Mouse (Mus musculus) layer of hippocampus, postnatal 36 days (tissue): ENCODE measurements around the gene Zfp958. TPM values are rescaled to one million over a fixed set of nuclear protein-coding genes. Genes with fewer than 3 reads are reported as not detected.
"Not testable (repeated sequence)": the region's sequence is repeated elsewhere in the genome, so short reads cannot be mapped to it uniquely, and the experiment has no call there.

Experiments used
- DNase-seq, 2 experiments: peaks; one replicate each; pipeline ENCODE4 v3.0.0; 2022
- total RNA-seq, 2 experiments: library from RNA; stranded (reverse); gene quantifications; 2 replicates each; pipeline ENCODE4 v1.2.3; 2021

Gene Zfp958
- total RNA-seq, result 10 to 100 TPM; 13.5 to 15.6 TPM

DNA sequence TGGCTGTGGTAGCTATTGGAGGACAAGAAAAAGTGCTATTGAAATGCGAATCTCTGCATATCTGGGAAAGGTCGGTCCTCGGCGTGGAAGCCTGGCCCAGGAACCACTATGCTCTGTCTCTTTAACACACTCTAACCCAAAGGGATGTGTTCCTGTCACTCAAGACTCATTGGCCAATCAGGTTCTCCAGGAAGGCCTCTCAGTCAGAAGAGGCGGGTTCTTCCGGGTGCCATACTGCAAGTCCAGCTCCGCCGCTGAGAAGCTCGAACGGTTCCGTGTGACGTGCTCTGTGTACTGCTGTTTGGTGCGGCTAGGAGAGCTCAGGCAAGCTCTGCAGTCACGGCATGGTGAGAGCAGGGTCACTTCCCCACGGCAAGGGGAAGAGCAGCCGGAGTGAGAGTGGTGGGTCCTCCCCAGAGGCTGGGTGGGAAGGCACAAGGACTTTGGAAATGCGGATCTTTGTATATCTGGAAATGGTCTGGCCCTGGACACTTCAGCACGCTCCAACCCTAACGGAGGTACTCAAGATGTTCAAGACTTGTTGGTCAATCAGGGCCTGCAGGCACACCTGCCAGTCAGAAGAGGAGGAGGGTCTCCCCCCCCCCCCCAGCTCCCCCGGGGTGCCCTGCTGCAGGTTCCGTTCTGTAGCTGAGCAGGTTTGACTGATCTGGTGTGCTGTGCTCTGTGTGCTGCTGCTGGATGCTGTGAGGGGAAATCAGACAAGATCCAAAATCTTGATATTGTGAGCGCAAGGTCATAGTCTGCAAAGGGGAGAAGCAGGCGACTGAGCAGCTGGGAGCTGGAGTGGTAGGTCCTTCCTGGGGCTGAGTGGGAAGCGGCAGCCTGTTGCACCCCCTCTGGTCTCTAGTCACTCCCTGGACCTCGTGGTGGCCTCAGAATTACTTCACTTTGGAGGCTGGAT lies at the start of gene Zfp958:
Gene Zfp958 (plus strand): TSS at position 236 of the 922 bp plus-strand sequence.
- DNase-seq, result peak; percentile 88 to 89

DNA sequence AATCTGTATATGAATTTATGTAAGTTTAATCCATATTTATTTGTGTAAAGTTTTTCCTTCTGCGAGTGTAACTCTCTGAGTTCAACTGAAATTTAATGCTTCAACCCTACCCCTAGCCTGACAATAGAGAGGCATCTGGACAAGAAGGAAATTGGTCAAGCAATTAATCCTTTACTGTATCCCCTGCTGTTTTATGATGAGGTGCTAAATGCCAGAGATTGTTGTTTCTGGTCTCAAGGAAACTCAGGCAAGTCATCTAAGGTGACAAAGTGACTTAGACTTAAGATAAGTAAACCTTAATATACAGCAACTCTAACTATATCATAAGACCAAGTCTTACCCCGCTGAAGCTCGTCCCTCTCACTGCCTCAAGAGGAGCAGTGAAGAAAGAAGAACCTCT lies 31.0 kb upstream of the Zfp958 start:
- no peak for DNase-seq

DNA sequence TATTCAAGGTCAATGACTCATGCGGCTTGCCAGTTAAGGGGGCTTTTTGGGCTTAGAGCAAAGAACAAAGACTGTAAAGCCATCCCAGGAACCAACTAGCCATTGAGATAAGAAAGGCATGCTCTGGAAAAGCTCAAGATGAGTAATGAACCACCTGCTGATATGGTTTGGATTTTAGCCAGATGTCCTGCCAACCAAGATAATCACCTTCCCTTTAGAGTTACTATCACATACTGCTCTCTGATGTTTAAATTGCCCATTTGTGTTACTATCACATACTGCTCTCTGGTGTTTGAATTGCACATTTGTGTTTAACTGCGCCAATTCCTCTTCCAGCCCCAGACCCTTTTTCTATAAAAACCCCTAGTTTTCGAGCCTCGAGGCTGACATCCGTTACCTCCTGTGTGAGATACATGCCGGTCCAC lies 30.2 kb upstream of the Zfp958 start:
- no peak for DNase-seq

DNA sequence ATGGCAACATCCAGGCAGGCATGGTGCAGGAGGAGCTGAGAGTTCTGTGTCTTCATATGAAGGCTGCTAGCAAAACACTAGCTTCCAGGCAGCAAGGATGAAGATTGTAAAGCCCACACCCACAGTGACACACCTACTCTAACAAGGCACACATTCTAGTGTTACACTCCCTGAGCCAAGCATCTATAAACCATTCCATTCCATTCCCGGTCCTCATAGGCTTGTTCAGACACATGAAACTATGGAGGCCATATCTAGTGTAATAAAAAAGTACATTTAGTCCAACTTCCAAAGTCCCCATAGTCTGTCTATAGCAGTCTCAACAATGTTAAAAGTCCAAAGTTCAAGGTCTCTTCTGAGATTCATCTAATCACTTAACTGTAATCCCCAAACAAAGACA lies 28.3 kb upstream of the Zfp958 start:
- no peak for DNase-seq

DNA sequence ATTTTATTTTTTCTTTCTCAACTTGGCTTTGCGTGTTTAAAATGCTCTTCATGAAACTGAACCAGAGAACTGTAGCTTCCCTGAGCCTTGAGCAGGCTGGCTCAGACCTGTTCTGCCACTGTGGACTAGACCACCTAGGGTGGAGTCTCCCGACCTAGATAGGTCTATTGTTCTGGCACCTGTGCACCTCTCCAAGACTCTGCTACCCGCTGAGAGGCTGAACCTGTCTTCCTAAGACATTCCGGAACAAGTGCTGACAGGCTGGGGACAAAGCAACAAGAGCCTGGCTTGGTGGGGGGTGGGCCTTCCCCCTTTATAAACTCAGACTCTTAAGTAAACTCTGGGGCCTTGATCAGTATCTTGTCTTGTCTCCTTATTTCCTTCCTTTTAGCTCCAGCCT lies 26.6 kb upstream of the Zfp958 start:
- no peak for DNase-seq

DNA sequence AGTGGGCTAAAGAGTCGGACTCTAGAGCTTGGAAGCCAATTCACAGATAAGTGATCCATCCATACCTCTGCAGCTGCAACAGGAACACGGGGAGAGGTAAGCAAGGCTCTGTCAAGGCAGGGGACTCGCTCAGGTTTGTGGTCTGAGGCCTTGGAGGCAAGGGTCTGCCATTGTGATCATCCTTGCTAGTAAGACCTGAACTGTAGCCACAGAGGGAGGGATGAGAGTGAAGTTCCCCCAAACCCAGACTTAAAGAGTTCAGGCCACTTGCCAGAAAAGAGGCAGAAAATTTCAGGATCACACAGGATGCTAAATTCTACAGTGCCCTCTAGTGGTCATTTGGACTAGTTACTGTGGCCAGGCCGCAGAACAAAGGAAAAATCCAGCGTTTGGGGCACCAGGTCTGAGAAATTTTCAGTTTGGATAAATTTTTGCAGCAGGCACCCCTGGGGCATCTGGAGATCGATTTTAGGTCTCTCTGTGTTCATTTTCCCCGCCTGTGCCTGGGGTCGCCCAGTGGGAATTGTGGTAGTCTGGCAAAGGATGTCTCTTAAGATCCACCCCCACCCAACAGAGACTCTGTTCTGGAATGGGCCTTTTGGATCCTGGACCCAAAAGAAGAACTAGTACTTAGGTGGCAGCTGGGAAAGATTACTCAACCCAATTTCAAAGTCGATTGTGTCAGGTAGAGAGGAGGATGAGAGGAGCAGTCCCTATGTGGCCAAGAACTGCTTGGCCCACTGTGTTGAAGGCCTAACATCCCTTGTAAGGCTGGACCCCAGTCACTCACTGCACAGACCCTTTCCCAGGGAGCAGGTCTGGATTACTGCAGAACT lies 24.6 kb upstream of the Zfp958 start:
- DNase-seq, result peak; percentile 7 to 8

DNA sequence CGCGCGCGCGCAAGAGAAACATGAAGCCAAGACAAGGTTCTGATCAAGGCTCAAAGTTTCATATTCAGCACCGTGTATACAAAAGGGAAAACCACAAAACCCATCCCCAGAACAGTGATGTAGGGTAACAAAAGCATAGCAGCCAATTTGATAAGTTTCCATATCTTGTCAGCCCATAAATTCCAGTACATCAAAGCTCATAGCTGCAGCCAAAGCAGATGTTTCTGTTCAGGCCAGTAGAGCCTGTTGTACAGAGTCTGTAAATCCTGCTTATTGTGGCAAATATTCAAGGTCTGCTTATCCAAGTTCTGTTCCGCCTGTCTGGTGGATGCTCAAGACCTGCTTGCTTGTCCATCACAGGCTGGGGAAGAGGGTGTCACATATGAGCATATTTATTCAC lies 4.1 kb upstream of the Zfp958 start:
- DNase-seq, result no peak

DNA sequence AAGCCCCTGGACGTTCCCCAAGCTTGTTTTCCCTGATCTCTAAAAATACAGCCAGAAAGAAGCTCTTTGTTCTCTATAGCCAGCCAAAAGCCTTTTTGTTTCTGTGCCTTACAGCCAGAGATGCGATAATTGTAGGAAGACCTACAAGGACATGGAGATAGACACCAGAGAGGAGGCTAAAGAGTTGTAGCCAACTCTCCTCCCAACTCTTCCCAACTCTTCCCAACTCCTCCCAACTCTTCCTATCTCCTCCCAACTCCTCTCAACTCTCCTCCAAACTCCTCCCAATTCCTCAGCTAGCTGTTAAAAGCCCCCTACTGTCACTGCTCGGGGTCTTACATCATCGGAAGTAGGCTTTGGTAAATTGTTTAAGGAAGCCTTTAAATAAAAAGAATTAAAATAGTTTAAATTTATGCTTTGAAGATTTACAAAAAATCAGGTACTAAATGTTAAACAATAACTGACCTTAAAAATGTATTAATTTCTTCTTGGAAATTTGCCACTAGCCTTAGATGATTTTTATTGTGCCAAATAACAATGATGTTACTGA lies 1.3 kb upstream of the Zfp958 start:
- not testable (repeated sequence) for DNase-seq

DNA sequence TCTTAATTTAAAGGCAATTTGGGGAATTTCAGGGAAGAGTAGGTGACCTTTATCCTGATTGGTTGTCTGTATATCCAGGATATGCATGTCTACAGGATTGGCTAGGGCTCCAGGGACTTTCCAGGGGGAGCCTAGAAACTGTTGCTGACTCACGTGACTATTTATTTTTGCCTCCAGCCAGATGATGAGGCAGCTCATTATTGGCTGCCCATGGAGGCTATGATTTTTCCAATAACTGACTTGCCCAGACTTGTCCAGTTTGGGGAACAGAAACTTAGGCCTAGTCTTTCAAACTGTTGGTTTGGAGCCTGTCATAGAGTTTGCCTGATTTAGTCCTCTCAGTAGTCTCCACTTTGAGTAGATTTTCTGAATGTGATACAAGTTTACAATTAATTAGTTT lies 14.4 kb downstream of the Zfp958 start:
- no peak for DNase-seq

DNA sequence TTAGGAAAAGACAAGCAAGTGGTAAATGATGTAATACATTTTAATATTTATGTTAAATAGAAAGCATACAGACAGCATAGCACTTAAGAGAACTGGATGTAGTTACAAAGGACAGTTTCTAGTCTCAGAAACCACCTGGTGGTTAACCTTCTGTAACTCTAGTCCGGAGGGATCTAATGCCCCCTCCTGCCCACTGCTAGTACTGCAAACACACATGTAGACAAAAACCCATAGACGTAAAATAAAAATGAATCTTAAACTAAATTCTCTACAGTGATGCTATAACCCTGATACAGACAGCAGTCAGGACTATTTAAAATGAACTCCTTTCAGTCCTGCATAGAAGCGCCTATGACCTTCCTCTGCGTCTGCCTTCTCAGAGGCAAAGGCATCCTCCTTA lies 24.1 kb downstream of the Zfp958 start:
- no peak for DNase-seq

DNA sequence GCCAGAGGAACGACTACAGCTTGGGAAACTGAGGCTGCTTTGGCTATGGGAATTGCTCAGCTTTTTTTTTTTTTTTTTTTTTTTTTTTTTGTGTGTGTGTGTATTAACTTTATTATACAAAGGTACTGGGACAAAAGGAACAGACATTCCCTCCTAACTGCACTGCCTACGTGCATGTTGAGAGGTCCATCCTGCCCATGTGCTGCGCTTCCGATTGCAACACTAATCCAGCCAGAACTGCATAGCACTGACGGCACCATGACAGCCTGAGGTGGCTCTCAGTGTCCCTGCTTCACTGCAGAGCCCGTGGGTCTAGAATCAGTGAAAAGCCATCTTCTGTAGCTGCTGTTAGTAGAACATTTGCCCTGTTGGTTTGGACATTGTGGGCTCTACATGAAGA lies 30.0 kb downstream of the Zfp958 start:
- DNase-seq, result not testable (repeated sequence)

DNA sequence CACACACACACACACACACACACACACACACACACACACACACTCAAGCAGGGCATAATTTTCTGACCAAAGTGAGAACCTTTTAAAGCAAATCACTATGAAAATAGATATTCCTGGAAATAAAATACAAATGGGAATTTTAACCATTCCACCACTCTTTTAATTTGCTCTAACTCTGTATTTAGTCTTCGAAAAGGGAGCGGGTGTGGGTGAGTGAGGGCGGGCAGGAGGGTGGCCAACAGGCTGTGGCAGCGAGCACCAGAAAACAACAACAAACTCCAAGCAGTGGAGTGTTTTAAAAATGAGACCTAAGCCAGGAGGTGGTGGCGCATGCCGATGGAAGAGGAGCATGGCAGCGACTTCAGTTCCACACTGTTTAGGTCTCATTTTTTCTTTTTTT lies 43.6 kb downstream of the Zfp958 start:
- no peak for DNase-seq

DNA sequence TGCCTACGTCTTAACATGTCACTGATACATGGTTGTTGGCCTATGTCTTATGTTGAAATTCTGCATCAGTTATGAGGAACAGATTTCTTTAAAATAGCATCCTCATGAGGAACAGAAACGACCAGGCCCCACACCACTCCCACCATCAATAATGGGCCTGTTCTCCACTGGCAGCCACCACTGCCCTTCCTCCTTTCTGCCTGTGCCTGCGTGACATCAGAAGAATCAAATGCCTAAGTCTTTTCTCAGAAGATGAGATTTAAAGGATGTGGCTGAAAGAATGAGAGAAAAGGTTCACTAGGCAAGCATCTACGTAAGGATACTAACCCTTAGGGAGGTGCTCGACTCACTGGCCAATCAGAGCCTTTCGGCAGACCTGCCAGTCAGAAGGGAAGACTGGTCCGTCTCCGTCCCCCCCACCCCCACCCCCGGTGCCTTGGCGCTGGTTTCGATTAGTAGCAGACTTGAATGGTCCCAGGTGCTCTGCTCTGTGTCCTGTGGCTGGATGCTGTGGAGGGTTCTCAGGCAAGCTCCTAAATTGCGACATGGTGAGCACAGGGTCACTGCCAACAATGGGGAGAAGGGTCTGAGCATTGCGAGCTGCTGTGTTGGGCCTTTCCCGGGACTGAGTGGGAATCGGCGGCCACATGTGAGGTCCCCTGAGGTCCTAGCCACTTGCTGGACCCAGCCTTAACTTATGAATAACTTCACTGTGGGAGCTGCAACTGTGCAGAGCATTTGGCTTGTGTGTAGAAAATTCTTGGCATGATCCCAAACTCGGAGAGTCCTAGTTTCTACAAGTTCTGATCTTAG lies 62.4 kb downstream of the Zfp958 start:
- no peak for DNase-seq

DNA sequence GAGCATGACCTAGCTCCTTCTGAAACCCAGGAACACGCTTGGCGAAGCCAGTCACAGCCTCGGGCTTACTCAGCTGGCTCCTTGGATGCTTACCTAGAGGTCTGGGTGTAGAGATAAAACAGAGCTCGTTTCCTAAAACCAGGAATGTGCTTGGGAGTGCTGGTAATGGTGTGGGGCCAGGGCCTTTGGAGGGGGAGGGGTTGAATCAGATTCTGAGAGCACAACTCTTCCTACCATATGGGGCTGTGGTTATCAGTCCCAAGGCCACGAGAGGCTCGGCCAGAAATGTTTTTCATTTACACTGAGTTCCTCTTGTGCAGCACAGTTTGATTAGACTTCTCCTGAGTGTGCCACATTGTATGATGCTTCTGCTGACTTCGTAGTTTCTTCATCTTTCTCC lies 63.6 kb downstream of the Zfp958 start:
- no peak for DNase-seq

DNA sequence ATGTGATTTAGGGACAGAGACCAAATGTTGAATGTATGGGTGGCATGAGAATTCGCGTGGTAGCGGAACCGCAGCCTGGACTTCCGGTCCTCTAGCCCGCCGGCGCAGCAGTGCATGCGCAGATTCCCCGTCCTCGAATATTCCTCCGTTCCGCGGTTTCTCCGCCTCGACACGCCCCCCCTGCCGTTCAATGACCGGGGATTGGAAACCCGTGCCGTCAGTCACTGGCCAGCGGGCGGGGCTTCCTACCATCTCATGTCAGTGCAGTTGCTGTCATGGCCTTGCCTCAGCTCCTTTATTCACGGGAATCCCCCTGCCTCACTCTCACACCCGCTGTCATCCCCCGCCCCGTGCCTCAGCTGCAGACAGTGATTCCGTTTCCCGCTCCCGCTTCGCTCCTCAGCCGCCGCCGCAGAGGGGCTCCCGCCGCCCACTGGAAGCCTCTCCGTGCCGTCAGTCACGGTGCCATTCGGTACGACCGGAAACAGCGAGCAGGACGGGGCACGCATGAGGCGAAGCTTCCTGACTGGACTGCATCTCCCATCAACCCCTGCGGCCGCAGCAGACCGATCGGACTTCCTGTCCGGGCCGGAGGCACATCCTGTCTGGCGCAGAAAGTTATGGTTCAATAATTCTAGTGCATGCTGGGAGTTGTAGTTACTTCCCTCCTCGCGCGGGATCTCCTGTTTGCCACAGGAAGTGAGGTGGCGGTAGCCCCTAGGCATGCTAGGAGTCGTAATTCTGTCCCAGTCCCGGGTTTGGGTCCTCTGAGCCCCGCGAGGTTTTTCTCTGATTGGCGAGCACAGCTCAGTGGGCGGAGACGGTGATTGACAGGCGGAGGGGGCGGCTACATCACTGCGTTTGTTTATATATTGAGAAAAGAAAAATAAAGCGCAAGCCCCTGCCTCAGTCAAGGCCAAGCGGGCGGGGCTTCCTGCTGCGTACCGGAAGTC lies 64.6 kb downstream of the Zfp958 start:
- DNase-seq, result peak; percentile 96 to 97

DNA sequence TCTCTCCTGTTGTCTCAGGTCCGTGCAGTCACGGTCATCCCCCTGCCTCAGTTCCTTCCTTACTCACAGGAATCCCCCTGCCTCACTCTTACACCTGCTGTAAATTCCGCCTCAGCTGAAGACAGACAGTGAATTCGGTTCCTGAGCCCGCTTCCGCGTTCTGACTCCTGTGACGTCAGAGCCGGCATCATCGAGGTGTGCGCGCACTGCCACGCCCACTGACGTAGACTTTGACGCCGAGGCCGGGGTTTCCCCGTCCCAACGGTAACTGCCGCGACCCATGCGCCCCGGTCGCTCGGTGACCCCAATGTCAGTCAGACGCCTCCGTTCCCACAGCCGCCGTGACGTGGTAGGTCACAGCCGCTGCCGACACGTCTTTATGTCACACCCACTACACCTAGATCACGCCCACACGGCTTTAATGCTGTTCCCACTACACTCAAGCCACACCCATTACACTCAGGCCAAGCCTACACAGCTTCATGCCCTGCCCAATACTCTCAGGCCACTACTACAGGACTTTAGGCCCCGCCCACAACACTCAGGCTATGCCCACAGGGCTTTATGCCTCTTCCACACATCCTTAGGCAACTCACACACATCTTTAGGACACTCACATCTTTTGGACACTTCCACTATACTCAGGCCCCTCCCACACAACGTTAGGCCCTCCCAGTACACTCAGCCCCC lies 65.4 kb downstream of the Zfp958 start:
- peak in 1 of 2 experiments; percentile 92 for DNase-seq

DNA sequence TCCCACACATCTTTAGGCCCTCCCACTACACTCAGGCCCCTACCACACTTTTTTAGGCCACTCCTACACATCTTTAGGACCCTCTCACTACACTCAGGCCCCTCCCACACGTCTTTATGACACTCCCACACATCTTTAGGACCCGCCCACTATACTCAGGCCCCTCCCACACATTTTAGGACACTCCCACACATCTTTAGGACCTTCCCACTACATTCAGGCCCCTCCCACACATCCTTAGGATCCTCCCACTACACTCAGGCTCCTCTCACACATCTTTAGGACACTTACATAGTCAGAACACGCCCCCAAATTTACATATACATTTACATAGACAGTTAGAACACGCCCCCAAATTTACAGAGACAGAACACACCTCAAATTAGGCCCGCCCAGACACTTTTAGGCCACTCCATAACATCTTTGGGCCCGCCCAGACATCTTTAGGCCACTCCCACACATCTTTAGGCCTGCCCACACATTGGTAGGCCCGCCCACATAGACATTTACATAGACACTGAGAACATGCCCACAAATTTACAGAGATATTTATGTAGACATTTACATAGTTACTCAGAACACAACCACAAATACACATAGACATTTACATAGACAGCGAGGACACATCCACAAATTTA lies 66.1 kb downstream of the Zfp958 start:
- no peak for DNase-seq

DNA sequence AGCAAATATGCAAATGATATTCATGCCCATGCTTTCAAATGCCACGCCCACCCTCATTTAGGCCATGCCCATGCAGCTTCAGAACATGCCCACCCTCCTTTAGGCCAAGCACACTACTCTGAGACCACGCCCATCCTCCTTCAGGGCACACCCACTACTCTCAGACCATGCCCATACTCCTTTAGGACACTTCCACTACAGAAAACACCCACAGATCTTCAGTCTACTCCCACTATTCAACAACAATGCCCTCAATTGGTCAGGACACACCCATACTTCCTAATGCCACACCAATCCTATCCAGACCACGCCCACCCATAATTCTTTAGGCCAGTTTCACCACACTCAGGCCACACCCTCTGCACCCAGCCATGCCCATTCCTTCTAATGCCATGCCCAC lies 66.8 kb downstream of the Zfp958 start:
- no peak for DNase-seq
